Mouse (Mus musculus) stomach, postnatal 0 days (tissue): Measurements from ENCODE around the gene Plce1.

Experiments
- CTCF ChIP-seq: IDR thresholded peaks from 2 replicates; pipeline ENCODE4 v1.5.1; 2016; ENCODE audit warnings: antibody characterized with exemption, low read depth, mild to moderate bottlenecking, moderate library complexity
- EP300 ChIP-seq: optimal IDR thresholded peaks from 2 replicates; pipeline ENCODE3; 2016; ENCODE audit warnings: antibody characterized with exemption

DNA sequence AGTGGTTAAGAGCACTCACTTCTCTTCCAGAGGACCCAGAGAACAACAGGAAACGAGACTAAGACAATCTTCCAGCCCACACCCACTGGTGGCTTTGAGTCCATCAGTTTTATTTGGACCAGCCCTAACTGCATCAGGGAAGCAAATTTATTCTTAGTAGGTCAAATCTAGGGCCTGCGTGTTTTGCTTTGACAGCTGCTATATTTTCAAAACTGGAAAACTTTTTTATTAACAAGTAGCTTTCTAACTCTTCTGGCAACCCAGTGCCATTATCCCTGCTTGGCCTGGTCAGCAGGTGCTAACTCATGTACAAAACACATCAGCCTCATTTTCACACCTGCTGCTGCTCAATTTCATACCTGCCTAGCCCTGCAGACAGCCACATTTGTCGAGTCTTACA is 151.3 kb downstream of the Plce1 start:
- TF ChIP-seq CTCF: no peak
- TF ChIP-seq EP300: no peak
